Mouse (Mus musculus): ENCODE data around the gene Cdh22. TPM values are rescaled to one million over a fixed set of nuclear protein-coding genes. Genes with fewer than 3 reads are reported as not detected.

Gene Cdh22
- total RNA-seq, 1 experiment from 2014 or later = not detected

DNA sequence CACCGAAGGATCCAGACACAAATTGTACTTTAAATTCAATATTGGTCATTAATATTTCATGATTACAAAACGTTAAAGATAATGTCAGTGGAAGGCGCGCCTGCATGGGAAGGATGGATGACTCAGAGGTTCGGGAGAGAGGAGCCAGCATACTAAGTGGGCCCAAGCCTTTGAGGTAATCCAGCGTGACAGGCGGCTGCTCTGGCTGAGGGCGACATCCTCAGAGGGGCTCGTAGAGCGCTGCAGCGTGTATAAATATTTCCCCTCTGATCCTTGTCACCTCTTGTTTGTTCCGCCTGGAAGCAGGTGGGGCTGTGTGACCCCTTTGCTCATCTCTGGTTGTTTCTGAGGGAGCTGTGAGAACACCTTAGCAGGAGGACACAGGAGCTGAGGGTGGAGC lies 103.2 kb downstream of the Cdh22 start:
- no peak for ATAC-seq (replicated peaks in 1 of 2; ENCODE audit: insufficient read depth in 1 of 2, low FRiP score in 2 of 2, low TSS enrichment in 1 of 2, low read depth in 1 of 2, poor library complexity in 2 of 2, severe bottlenecking in 2 of 2)

DNA sequence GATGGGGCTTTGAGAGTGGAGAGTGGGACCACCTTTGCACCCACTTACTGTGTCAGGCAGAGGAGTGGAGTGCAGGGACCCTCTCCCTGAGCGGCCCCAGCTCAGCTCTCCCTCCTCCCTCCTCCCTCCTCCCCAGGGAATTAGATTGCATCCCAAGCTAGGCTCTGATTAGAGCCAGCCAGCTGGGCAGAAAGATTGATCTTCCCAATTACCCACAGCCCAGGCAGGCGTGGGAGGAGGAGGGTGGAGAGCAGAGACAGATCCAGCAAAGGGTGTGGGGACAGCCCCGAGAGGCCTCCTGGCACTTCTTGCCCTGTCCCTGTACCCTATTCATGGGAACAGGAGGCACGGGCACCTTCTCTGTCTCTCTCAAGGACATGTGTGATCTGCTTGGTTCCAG lies 105.5 kb downstream of the Cdh22 start:
- ATAC-seq (replicated peaks in 1 of 2; ENCODE audit: insufficient read depth in 1 of 2, low FRiP score in 2 of 2, low TSS enrichment in 1 of 2, low read depth in 1 of 2, poor library complexity in 2 of 2, severe bottlenecking in 2 of 2) = no peak

DNA sequence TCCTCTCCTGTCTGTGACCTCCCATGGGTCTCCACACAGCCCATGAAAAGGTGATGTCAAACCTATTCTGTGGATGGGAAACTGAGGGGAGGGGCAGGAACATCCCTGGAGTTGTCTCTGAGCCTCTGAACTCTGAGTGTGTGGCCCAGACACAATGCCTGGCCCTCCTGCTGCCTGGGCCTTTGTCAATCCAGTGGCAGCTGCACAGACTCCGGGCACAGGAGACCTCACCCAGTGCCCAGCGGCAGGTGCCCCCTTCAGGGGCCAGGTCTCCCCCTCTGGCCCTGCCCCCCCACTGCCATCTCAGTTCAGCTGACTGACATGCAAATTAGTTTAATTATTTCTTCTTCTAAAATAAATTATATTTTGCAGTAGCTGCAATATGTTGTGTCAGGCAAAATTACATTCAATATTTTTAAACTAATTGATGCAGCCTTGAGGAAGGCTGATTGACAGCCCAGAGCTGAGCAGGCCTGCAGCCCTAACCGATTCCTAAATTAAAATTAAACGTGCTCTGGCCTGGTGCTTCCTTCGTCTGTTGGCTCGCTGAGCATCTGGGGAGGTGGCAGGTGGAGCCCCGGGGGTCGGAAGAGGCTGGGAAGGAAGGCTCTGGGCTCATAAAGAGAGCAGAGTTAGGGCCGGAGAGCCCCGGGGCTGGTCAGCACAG lies 107.6 kb downstream of the Cdh22 start:
- ATAC-seq (replicated peaks in 1 of 2; ENCODE audit: insufficient read depth in 1 of 2, low FRiP score in 2 of 2, low TSS enrichment in 1 of 2, low read depth in 1 of 2, poor library complexity in 2 of 2, severe bottlenecking in 2 of 2) = no peak

DNA sequence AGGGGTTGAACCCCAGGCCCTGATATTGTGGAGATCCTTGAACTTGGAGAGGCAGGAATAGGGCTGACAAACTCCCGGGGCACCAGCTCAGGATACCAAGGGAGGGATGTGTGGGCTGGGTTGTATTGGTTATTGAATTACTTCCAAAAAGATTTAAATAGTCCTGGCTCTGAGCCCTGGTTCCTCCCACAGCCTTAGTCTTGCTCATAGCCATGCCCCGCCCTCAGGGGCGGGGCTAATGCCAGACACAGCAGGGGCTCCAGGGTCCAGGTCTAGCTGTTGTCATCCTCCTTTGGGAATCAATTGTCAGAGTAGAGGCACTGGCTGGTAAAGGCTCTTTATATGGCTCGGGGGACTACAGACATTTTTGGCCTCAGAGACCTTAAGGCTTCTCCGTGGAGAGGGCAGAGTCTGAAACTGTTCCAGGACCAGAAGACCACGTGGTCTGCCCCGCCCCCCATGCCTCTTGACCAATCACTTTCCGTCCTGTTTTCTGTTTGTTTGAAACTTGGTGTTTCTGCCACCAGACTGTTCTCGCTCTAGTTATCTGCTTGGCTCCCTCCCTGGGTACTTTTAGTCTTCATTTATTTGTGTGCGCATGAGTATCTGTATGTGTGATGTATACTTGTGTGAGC lies 113.3 kb downstream of the Cdh22 start:
- ATAC-seq (replicated peaks in 1 of 2; ENCODE audit: insufficient read depth in 1 of 2, low FRiP score in 2 of 2, low TSS enrichment in 1 of 2, low read depth in 1 of 2, poor library complexity in 2 of 2, severe bottlenecking in 2 of 2) = no peak

DNA sequence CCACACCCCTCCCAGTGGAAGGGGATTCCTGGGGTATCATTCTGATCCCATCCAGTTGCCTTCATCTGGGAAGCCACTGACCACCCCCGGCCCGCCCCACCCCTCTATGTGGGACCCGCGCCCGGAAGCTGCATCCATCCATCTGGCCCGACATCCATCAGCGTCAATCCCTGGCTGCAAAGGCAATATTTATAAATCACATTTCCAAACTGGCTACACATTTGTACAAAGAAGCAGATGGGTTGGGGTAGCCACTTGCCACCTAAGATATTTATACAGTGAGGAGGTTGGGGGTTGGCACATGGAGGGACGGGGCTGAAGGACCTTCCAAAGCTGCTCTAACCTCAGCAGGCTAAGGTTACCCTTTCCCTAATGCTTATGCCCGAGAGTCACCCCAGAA lies 113.9 kb downstream of the Cdh22 start:
- no peak for ATAC-seq (replicated peaks in 1 of 2; ENCODE audit: insufficient read depth in 1 of 2, low FRiP score in 2 of 2, low TSS enrichment in 1 of 2, low read depth in 1 of 2, poor library complexity in 2 of 2, severe bottlenecking in 2 of 2)

DNA sequence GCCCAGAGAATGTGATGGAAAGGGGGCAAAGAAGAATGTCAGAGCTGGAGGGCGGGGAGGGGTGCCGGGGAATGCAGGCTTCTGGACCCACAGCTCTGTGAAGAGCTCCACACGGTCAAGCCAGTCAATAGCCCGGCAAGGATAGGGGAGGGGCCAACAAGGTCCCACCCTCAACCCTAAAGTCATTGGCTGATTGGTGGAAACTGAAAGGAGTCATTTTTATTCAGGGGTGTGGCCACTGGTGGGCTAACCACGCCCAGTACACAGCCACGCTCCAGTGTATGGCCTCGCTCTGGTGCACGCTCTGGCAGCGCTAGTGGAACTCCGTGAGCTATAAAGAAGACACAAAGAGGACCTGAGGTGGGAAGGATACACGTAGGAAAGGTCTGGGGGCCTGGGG lies 120.9 kb downstream of the Cdh22 start:
- ATAC-seq (replicated peaks in 1 of 2; ENCODE audit: insufficient read depth in 1 of 2, low FRiP score in 2 of 2, low TSS enrichment in 1 of 2, low read depth in 1 of 2, poor library complexity in 2 of 2, severe bottlenecking in 2 of 2) = no peak

DNA sequence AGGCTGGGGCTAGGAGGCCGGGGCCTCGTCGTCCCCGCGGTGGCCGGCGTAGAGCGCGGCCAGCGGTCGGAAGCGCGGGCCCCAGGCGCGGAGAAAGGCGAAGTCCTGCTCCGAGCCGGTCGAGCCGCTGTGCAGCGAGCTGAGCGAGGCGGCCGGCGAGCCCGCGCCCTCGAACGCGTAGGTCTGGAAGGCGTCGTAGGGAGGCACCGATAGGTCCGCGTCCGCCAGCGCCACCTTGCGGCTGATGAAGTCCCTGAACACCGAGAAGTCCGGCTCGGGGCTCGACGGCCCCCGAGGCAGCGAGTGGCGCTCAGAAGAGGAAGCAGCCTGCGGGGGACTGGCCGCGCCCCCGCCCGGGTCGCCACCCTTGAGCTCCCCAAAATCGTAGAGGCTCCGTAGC lies 122.5 kb downstream of the Cdh22 start:
- peak; percentile 73 to 86 for ATAC-seq (replicated peaks in 1 of 2; ENCODE audit: insufficient read depth in 1 of 2, low FRiP score in 2 of 2, low TSS enrichment in 1 of 2, low read depth in 1 of 2, poor library complexity in 2 of 2, severe bottlenecking in 2 of 2)

DNA sequence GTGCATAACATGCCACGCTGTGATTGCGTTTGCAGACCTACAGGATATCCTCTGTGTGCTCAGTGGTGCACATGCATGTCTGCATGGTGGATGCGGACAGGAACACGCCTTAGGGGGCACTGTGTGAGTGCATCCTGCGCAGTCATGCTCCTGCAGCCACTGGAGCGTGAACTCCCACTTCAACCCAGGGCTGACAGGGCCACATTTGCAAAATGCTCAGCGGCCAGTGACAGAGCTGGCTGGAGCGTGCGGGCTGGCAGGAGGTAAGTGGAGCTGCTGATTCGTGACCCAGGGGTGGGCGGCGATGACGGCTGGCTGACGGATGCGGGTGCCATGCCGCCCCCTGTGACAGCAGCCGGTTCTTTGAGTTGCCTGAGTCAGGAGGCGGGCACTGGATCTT lies 128.1 kb downstream of the Cdh22 start:
- ATAC-seq (replicated peaks in 1 of 2; ENCODE audit: insufficient read depth in 1 of 2, low FRiP score in 2 of 2, low TSS enrichment in 1 of 2, low read depth in 1 of 2, poor library complexity in 2 of 2, severe bottlenecking in 2 of 2) = no peak

DNA sequence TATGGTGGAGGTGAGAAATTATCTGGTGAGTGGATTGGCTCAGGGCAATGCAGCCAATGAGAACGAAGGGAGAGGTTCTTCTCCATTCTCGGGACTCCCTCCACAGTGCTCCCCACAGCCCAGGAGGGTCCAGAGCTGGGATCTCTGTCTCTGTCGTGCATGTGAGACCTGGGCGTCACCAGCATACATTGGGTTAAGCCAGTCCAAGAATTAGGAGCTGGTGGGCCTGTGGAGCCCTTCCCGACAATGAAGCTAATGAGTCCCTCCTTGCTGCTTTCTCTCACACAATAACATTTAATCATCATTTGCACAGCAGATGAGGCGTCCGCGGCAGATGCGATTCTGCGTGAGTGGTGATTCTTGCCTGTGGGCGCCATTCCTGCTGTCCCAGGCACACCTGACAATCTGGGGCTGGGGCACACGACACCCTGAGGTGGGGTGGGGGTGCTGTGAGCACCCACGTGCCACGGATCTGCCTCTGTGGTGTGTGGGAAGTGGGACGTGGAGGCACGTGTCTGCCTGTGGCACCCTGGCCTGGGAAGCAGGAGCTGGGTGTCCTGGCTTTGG lies 129.1 kb downstream of the Cdh22 start:
- ATAC-seq (replicated peaks in 1 of 2; ENCODE audit: insufficient read depth in 1 of 2, low FRiP score in 2 of 2, low TSS enrichment in 1 of 2, low read depth in 1 of 2, poor library complexity in 2 of 2, severe bottlenecking in 2 of 2) = no peak

DNA sequence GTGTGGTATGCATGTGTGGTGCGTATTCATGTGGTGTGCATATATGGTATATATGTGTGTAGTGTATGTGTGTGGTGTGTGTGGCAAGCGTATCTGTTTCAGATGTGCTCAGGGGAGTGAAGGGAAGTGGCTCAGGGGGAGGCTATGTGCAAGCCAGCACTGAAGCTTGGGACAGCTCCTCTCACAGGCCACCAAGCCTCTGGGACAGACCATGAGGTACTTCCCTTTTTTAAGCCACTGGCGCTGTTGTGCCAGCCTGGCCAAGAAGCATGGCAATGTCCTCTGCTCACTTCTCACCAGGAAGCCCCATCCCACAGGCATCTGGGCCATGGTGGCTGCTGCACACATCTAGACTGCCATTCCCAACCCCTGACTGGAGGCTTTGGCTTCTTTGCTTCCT lies 131.7 kb downstream of the Cdh22 start:
- ATAC-seq (replicated peaks in 1 of 2; ENCODE audit: insufficient read depth in 1 of 2, low FRiP score in 2 of 2, low TSS enrichment in 1 of 2, low read depth in 1 of 2, poor library complexity in 2 of 2, severe bottlenecking in 2 of 2) = peak; percentile 75 to 88

DNA sequence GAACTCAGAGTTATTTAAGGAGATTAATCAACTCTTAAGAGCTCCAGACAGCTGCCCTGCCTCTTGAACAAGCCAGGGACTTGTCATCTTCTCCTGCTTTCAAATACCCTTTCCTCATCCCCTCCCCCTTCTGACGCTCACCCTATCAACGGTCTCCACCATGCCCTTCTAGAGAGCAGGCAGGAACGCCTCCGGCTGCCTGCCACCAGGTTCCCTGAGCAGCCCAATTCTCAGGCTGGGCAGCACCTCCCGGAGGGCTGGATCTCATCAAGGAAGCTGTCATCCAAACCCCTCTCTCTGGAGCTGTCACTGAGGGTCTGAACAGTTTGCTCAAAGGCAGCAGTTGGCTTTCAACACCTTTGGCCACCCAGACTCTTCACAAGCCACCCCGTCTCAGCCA lies 133.9 kb downstream of the Cdh22 start:
- no peak for ATAC-seq (replicated peaks in 1 of 2; ENCODE audit: insufficient read depth in 1 of 2, low FRiP score in 2 of 2, low TSS enrichment in 1 of 2, low read depth in 1 of 2, poor library complexity in 2 of 2, severe bottlenecking in 2 of 2)

DNA sequence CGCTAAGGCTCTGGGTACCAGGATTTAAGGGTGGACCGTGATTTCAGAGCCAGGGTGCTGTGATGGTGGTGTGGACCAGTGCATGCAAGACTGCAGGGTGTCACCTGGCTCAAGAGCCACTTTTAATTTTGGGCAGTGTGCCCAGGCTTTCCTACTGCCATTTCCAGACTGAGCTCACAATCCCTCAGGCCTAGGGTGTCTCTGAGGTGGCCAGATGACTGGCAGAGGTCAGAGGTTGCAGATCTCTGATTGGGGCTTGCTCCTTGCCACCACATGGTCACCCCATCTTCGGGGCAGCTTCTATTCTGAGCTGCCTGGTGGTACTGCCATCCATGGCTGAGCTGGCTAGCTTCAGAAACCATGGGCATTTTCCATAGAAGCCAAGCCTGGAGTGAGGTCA lies 135.8 kb downstream of the Cdh22 start:
- no peak for ATAC-seq (replicated peaks in 1 of 2; ENCODE audit: insufficient read depth in 1 of 2, low FRiP score in 2 of 2, low TSS enrichment in 1 of 2, low read depth in 1 of 2, poor library complexity in 2 of 2, severe bottlenecking in 2 of 2)

DNA sequence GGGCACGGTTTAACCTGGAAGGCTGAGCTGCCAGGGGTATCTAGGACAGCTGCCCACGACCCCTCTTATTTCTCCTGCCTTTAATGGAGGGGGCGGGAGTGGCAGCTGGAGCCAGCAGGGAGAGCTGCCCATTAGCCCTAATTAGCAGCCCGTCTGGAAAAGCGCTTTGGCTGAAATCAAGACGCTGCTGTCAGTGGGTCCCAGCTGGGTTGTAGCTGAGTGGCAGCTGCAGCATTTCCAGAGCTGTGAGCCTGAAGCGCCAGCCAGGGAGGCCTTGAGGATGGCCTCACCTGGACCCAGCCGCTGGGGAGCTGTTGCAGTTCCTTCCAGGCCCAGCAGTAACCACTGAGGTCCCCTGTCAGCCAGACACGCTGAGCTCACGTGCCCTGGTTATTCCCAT lies 138.3 kb downstream of the Cdh22 start:
- ATAC-seq (replicated peaks in 1 of 2; ENCODE audit: insufficient read depth in 1 of 2, low FRiP score in 2 of 2, low TSS enrichment in 1 of 2, low read depth in 1 of 2, poor library complexity in 2 of 2, severe bottlenecking in 2 of 2) = no peak

DNA sequence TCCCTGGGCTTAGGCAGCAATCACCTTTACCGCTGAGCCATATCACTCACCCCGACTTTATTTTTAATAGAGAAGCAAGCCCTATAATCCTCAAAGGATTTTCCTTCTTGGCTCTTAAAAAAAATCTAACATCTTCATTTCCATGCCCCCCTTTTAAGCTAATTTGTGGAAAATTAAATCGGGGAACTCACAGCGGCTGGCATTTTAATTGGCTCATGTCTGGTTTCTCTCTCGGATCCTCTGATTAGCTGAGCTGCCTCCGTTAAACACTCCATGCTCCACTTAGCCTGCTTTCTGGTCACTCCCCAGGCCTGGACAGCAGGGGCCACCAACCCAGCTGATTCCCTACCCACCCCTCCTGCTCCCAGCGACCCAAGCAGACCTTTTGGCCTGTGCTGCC lies 142.3 kb downstream of the Cdh22 start:
- ATAC-seq (replicated peaks in 1 of 2; ENCODE audit: insufficient read depth in 1 of 2, low FRiP score in 2 of 2, low TSS enrichment in 1 of 2, low read depth in 1 of 2, poor library complexity in 2 of 2, severe bottlenecking in 2 of 2) = no peak

DNA sequence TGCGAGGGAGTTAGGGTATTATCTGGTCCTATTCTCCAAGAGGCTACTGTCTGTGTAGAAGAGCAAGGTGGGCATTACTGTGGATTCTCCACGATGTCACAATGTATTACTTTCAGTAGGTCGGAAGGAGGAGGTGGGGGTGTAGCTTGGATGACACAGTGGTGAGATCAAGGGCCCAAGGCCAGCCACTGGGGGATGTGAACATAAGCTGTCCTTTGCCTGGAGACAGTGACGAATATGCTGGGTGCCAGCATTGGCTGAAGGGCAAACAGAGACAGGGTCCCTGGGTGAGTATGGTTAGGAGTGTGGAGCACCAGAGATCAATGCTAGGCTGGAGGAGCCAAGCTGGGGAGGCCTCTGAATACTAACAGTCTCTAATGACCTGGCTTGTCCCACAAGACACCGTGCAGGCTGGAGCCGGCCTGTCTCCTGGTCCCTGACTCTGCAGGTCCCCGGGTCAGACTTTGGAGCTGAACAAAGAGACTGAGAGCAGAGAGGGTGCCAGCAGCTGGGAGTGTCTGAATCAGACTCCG lies 143.2 kb downstream of the Cdh22 start:
- no peak for ATAC-seq (replicated peaks in 1 of 2; ENCODE audit: insufficient read depth in 1 of 2, low FRiP score in 2 of 2, low TSS enrichment in 1 of 2, low read depth in 1 of 2, poor library complexity in 2 of 2, severe bottlenecking in 2 of 2)

DNA sequence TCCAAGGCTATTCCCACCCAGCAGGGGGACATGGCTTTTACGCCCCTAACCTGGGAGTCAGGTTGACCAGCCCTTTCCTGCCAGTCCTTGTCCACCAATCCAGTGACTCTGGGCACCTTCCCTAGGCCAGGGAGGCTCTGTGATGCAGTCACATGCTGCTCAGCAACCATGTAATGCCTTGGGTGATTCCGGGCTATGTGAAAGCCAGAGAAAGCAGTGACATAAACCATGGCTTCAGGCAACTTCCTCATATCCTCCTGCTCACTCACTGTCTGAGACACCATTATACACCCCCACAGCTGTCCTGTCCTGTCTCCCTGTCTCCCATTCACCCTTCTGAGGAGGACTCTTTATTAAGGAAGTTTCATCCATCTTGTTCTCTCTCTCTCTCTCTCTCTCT lies 144.0 kb downstream of the Cdh22 start, which contains the start of gene 1700025C18Rik:
Gene 1700025C18Rik, minus strand, starts transcription at position 101 of the 400 bp plus-strand sequence.
- no peak for ATAC-seq (replicated peaks in 1 of 2; ENCODE audit: insufficient read depth in 1 of 2, low FRiP score in 2 of 2, low TSS enrichment in 1 of 2, low read depth in 1 of 2, poor library complexity in 2 of 2, severe bottlenecking in 2 of 2)

DNA sequence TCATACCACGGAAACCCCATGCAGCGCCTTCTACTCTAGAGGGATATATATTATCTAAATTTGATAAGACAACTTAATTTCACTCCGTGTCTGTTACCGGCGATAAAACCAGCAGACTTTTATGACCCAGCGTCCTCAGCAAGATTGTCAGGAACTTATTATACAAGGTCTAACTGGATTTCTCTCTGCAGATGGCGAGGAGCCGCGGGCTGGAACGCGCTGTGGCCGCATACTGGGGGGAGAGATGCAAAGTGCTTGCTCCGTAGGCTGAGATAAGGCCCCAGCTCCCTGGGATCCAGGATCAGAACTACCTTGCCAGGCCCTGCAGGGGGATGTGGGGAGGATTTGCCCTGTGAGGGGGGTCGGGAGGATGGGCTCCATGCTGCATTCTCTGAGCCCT lies 145.2 kb downstream of the Cdh22 start:
- ATAC-seq (replicated peaks in 1 of 2; ENCODE audit: insufficient read depth in 1 of 2, low FRiP score in 2 of 2, low TSS enrichment in 1 of 2, low read depth in 1 of 2, poor library complexity in 2 of 2, severe bottlenecking in 2 of 2) = no peak

DNA sequence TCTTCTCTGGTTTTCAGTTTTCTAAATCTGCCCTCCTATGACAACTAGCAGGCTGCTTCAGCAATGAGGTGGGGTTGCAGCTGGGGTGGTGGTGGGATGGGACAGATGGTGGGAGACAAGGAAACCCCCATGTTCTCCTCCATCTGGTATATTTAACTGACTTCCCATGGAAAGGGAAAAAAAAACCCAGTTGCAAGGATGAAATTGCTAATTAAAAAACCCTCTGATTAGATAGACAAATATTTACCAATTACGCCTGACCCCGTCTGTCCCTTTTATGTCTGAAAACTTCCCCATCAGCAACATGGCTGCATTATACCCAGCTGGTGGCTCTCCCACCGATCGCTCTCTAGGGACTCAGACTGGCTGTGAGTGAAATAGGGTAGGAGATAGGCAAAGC lies 148.0 kb downstream of the Cdh22 start:
- no peak for ATAC-seq (replicated peaks in 1 of 2; ENCODE audit: insufficient read depth in 1 of 2, low FRiP score in 2 of 2, low TSS enrichment in 1 of 2, low read depth in 1 of 2, poor library complexity in 2 of 2, severe bottlenecking in 2 of 2)

DNA sequence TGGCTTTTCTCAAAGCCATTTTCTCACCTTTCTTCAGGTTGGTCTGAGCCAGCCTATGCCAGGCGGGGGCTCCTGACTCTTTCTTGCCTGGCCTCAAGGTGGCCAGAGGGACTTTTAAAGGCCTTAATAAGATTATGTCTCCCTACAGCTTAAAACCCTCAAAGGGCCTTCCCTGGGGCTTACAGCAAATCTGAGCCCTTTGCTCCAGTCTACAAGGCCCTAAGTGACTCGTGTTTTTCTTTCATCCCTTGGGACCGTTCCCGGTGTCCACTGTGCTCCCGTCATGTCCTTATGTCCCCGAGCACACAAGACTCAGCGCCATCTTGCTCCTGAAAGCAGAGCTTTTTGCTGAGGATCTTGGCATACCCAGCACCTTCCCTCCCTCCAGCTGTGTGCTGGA lies 153.4 kb downstream of the Cdh22 start:
- ATAC-seq (replicated peaks in 1 of 2; ENCODE audit: insufficient read depth in 1 of 2, low FRiP score in 2 of 2, low TSS enrichment in 1 of 2, low read depth in 1 of 2, poor library complexity in 2 of 2, severe bottlenecking in 2 of 2) = no peak; a peak in 1 of 4 replicates
